Mouse (Mus musculus) stomach, postnatal 0 days (tissue): Measurements from ENCODE around the gene Hmcn1.

ENCODE experiments used
- CTCF ChIP-seq: IDR thresholded peaks from 2 replicates; pipeline ENCODE4 v1.5.1; 2016; ENCODE audit warnings: antibody characterized with exemption, low read depth, mild to moderate bottlenecking, moderate library complexity
- EP300 ChIP-seq: optimal IDR thresholded peaks from 2 replicates; pipeline ENCODE3; 2016; ENCODE audit warnings: antibody characterized with exemption

GRCm38 (mm10) chr1:150772958-150773357 is 220.3 kb downstream of the Hmcn1 start:
- TF ChIP-seq CTCF, result no peak
- TF ChIP-seq EP300, result no peak
